Mouse (Mus musculus) mesoderm, embryonic 11.5 days (tissue): ENCODE results near the gene Prl8a8.

Experiments
- DNase-seq: peaks from one replicate; pipeline ENCODE4 v3.0.0-alpha.2; 2012; ENCODE audit warnings: low read depth, low spot score

Prl8a8 gene

DNA sequence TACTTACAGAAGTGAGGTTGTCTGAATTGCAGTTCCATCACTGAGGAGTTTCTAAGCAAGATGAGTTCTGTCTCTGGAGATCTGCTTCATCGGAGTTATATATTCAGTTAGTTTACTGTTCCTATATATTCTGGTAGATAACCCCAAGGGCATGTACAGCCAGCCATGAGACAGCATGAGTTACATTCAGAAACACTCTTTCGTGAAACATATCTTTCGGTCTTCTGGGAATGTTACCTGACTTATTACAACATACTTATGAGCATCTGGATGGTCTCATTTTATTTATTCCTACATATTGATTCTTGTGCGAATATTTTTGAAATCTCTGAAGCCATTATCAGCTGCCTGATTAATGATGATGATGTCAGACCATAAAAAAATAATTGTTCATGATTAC, at the start of gene Prl8a8:
Gene Prl8a8 (minus strand): TSS at position 101 of the 400 bp plus-strand sequence.
- no peak for DNase-seq

DNA sequence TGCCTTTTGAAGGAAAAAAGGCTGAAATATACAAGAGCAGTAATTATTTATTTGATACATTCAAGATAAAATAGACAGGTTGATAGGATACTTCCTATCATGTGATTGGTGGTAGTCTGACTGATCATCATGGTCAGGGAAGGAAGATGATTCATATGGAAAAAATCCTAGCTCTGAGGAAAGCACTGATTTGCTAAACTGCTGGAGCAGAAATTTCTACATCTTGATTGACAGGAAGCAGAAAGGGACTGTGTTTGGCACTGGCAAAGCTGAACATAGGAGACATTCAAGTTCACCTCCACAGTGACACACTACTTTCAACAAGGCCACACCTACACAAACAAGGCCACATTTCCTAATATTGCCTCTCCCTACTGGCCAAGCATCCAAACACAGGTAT, 40.3 kb upstream of the Prl8a8 start:
- no peak for DNase-seq

DNA sequence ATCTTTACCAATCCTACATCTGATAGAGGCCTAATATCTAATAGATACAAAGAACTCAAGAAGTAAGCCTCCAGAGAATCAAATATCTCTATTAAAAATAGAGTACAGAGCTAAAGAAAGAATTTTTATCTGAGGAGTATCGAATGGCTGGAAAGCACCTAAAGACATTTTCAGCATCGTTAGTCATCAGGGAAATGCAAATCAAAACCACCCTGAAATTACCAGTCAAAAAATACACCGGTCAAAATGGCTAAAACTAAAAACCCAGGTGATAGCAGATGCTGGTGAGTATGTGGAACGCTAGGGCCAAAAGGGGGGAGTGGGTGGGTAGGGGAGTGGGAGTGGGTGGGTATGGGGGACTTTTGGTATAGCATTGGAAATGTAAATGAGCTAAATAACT, 10.1 kb upstream of the Prl8a8 start:
- DNase-seq: no peak

GRCm38 (mm10) chr13:27507645-27508044, 5.4 kb downstream of the Prl8a8 start:
- peak; percentile 10 for DNase-seq
